Mouse (Mus musculus) liver, embryonic 12.5 days (tissue): ENCODE results near the gene Adgrb3. TPM values are rescaled to one million over a fixed set of nuclear protein-coding genes. Genes with fewer than 3 reads are reported as not detected.
"Not testable (repeated sequence)": the region's sequence is repeated elsewhere in the genome, so short reads cannot be mapped to it uniquely, and the experiment has no call there.

Experiments used
- ATAC-seq: fragments of 200-750 bp; cut with Nextera tagmentation; 2 replicates; pipeline ENCODE4 v1.8.0; 2017; ENCODE audit warnings: moderate number of reproducible peaks, mild to moderate bottlenecking, moderate library complexity
- H3K27ac ChIP-seq: fragments of 300-500 bp; sonication (generic); 2 replicates; pipeline ENCODE4 v1.5.1; 2016; ENCODE audit warnings: mild to moderate bottlenecking
- H3K27me3 ChIP-seq: fragments of 300-500 bp; sonication (generic); replicated peaks from 2 replicates; pipeline ENCODE4 v1.6.1; 2016; ENCODE audit warnings: mild to moderate bottlenecking, moderate library complexity
- H3K36me3 ChIP-seq: fragments of 300-500 bp; sonication (generic); 2 replicates; pipeline ENCODE4 v1.6.1; 2016; ENCODE audit warnings: mild to moderate bottlenecking, moderate library complexity
- H3K4me1 ChIP-seq: fragments of 300-500 bp; sonication (generic); 2 replicates; pipeline ENCODE4 v1.6.1; 2016
- H3K4me2 ChIP-seq: fragments of 300-500 bp; sonication (generic); 2 replicates; pipeline ENCODE4 v1.6.1; 2016; ENCODE audit warnings: mild to moderate bottlenecking, moderate library complexity
- H3K4me3 ChIP-seq: fragments of 300-500 bp; sonication (generic); 2 replicates; pipeline ENCODE4 v1.5.1; 2016; ENCODE audit warnings: mild to moderate bottlenecking, moderate library complexity
- H3K9ac ChIP-seq: fragments of 300-500 bp; sonication (generic); 2 replicates; pipeline ENCODE4 v1.6.1; 2016; ENCODE audit warnings: mild to moderate bottlenecking, moderate library complexity
- H3K9me3 ChIP-seq: fragments of 300-500 bp; sonication (generic); replicated peaks from 2 replicates; pipeline ENCODE4 v1.6.1; 2016; ENCODE audit warnings: mild to moderate bottlenecking, moderate library complexity
- WGBS: fragments of 180-500 bp; shearing (Covaris S2); methylation state at CpG from one replicate; pipeline ENCODE4 v1.1.7; 2016; ENCODE audit not compliant: insufficient replicate concordance; 5-methylcytosine and 5-hydroxymethylcytosine counted together
- polyA plus RNA-seq: library from polyadenylated mRNA; unstranded; fragments of >200 nt; fragmentation: Nextera tagmentation; extraction: Ambion mirVana; gene quantifications from 2 replicates; pipeline ENCODE4 v1.2.1, GENCODE M21; 2016

Adgrb3 gene
- polyA plus RNA-seq, 1 experiment from 2014 or later = 0.07 TPM

DNA sequence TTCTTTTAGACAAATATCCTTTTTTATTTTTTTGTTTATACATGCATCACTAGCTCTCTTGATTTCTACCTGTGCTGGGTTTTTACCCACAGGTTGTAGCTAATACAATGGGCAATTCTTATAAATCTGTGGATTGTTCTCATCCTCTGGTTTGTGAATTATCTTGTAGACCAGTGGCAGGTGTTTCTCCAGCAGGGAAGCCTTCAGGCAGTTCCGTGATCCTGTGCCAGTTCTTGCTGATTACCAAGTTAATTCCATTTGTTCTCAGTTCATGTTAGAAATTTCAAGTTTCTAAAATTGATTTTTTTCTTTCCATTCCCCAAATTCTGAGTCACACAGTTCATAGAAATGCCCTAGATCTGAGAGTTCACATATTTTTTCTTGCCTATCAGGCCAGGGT, 338.0 kb downstream of the Adgrb3 start:
- 38% methylated on average over 1 of the region's 1 CpGs for WGBS
- ATAC-seq = no peak

DNA sequence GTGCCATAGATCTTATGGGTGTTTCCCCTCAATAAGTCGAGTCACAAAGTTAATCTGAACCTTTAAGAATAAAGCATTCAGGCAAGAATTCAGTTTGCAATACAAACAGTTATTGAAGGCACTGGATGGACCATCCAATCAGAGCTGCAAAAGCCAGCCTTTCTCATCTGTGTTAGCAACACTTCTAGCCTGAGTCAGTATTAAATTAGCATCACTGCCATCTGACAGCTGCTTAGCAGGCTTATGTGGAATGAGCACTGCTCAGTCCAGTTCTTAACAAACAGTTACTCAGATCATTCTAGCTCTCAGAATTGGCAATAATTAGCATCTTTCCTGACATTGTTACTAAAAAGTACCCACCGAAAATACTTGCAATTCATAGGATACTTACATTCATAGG, 339.3 kb downstream of the Adgrb3 start:
- 37% methylated on average over 2 of the region's 2 CpGs for WGBS

More for the DNA sequence above, 338.0 kb downstream of the Adgrb3 start:
- Histone ChIP-seq H3K9ac (no peak overlapping the region), H3K9me3 (no peaks in the 10 kb centered on the region), H3K27me3 (no peaks in the 10 kb centered on the region), H3K4me1 (no peaks in the 10 kb centered on the region), H3K36me3 (no peaks in the 10 kb centered on the region), H3K4me3 (no peak overlapping the region), H3K4me2 (no peak overlapping the region), H3K27ac (no peak overlapping the region)

DNA sequence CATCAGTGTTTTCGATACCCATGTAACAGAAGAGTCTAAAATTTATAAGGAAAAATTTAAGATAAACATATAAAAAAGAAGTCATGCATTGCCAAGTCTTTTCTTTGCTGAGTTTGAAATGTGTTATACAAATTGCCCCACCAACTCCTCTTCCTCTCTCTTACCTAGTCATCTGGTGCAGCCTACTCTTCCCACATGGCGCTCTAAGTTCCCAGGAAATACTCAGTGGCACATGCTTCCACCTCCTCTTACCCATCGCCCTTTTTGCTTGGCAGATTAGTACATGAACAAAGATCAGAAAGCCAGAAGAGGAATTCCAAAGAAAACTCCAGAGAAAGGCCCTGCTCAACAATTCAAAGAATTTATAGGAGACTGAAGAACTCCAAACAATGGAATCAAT, 353.8 kb downstream of the Adgrb3 start:
- no peaks in the 10 kb centered on the region for H3K27me3 ChIP-seq
- H3K4me1 ChIP-seq = no peaks in the 10 kb centered on the region
- no peak overlapping the region for H3K4me2 ChIP-seq
- 63% methylated on average over 3 of the region's 3 CpGs for WGBS
- H3K4me3 ChIP-seq = no peak overlapping the region
- H3K27ac ChIP-seq = no peak overlapping the region
- ATAC-seq = no peak
- H3K36me3 ChIP-seq = no peaks in the 10 kb centered on the region
- no peak overlapping the region for H3K9ac ChIP-seq
- H3K9me3 ChIP-seq = no peaks in the 10 kb centered on the region

More for the DNA sequence above, 339.3 kb downstream of the Adgrb3 start:
- Histone ChIP-seq H3K4me1 (no peaks in the 10 kb centered on the region), H3K9me3 (no peaks in the 10 kb centered on the region), H3K36me3 (no peaks in the 10 kb centered on the region), H3K9ac (no peak overlapping the region), H3K27me3 (no peaks in the 10 kb centered on the region), H3K4me2 (no peak overlapping the region), H3K27ac (no peak overlapping the region), H3K4me3 (no peak overlapping the region)
- no peak for ATAC-seq

DNA sequence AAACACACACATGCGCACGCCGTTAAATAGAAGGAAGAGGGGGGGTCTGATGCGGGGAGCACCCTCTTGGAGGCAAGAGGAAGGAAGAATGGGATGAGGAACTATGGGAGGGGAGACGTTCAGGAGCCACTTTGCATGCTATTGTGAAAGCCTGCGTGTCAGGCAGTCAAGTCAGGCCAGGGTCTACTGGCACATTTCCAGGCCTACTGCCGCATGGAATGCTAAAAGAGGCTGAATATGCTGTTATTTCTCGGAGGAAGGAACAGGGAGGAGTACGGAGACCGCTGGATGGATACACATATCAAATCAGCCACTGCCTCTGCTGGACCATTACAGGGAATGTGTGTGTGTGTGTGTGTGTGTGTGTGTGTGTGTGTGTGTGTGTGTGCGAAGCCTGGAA, 355.0 kb downstream of the Adgrb3 start:
- Histone ChIP-seq H3K4me1 (no peaks in the 10 kb centered on the region), H3K9ac (no peak overlapping the region), H3K27me3 (no peaks in the 10 kb centered on the region), H3K4me2 (no peak overlapping the region), H3K4me3 (no peak overlapping the region), H3K36me3 (no peaks in the 10 kb centered on the region), H3K9me3 (no peaks in the 10 kb centered on the region), H3K27ac (no peak overlapping the region)
- 51% methylated on average over 9 of the region's 11 CpGs for WGBS
- ATAC-seq = no peak

DNA sequence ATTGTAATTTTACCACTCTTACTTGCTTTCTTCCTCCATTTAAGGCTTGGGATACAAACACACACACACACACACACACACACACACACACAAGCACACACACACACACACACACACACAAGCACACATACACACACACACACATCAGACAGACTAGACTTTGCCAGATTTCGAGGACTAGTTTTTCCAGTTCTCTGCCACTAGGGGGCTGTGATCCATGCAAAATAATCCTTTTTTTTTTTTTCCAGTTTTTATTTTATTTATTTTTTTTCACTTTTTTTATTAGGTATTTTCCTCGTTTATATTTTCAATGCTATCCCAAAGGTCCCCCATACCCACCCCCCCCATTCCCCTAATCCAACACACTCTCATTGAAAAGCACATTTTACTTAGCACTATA, 357.9 kb downstream of the Adgrb3 start:
- not testable (repeated sequence) for H3K9ac ChIP-seq, H3K4me3 ChIP-seq, ATAC-seq, H3K27me3 ChIP-seq, H3K9me3 ChIP-seq, H3K27ac ChIP-seq, H3K4me2 ChIP-seq, H3K36me3 ChIP-seq, H3K4me1 ChIP-seq
- 31% methylated on average over 2 of the region's 2 CpGs for WGBS

DNA sequence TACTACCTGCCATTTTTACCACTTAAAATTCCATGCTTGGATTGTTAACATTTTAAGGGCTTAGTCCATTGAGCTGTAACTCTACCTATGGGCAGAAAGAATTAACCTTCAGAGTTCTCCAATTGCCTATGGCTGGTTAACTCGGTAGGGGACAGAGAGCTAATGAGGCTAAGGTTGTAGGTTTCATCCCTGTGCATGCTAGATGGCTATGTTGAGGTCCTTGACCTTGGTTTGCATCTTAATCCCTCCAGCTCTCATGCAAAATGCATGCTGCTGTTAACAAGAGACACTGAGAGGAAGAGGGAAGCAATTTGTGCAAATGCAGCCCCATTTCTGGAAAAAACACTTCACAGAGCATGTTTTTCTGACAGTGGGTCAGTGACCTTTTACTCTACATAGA, 366.9 kb downstream of the Adgrb3 start:
- Histone ChIP-seq H3K4me3 (no peak overlapping the region), H3K27ac (no peak overlapping the region), H3K9ac (no peak overlapping the region), H3K9me3 (no peaks in the 10 kb centered on the region), H3K4me1 (no peaks in the 10 kb centered on the region), H3K4me2 (no peak overlapping the region), H3K36me3 (no peaks in the 10 kb centered on the region), H3K27me3 (no peaks in the 10 kb centered on the region)
- 36% methylated on average over 1 of the region's 1 CpGs for WGBS
- ATAC-seq = no peak

DNA sequence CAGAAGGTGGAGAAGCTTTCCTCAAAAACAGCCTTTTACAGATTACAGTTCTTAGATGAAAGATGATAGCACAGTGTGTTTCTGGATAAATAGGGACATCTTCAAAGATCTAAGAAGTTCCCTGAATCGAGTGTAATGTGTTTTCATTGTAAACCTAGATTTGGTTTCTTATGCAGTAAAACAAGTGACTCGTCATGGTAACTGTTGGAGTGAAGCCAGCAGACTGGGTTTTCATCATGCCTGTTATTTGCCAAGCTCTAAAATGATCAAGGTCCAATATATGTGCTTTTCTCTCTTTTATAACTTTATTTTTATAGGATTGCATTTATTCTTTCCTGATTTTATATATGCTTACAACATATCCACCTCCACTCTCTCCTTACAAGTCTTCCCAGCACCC, 394.0 kb downstream of the Adgrb3 start:
- 50% methylated on average over 2 of the region's 2 CpGs for WGBS
- Histone ChIP-seq H3K27me3 (no peaks in the 10 kb centered on the region), H3K4me3 (no peak overlapping the region), H3K9me3 (no peaks in the 10 kb centered on the region), H3K36me3 (no peaks in the 10 kb centered on the region), H3K4me1 (no peaks in the 10 kb centered on the region), H3K9ac (no peak overlapping the region), H3K4me2 (no peak overlapping the region), H3K27ac (no peak overlapping the region)
- no peak for ATAC-seq

DNA sequence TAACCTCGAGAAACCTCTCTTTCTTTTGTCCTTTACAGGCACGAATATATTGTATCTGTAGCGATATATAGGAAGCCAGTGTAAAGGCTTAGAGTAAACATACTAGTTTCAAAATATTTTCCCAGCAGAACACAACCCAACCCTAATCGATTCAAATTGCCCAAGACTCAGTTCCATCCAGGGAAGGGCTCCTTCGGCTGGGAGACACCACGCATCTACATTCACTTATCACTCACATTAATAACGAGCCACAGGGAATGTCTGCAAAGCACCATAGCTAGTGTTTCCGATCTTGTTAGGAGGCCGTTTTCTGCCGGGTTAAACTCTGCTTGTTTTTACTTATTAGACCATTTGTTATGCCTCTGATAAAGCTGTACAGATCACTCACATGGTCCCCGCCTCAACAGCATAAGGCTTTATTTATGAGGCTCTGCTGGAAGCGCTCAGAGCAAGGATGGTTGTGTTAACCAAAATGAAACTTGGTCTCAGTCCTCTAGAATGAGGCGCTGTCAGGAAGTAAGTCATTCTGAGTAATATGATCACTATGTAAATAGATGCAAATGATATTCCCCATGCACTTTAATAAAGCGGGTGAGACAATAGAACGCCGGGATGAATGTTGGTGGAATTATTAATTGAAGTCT, 399.2 kb downstream of the Adgrb3 start:
- H3K36me3 ChIP-seq = no peaks in the 10 kb centered on the region
- 65% methylated on average over 16 of the region's 16 CpGs for WGBS
- H3K4me1 ChIP-seq = no peaks in the 10 kb centered on the region
- no peak overlapping the region for H3K27ac ChIP-seq
- no peak overlapping the region for H3K4me2 ChIP-seq
- no peaks in the 10 kb centered on the region for H3K9me3 ChIP-seq
- H3K27me3 ChIP-seq = no peaks in the 10 kb centered on the region
- H3K4me3 ChIP-seq = no peak overlapping the region
- no peak for ATAC-seq
- no peak overlapping the region for H3K9ac ChIP-seq

DNA sequence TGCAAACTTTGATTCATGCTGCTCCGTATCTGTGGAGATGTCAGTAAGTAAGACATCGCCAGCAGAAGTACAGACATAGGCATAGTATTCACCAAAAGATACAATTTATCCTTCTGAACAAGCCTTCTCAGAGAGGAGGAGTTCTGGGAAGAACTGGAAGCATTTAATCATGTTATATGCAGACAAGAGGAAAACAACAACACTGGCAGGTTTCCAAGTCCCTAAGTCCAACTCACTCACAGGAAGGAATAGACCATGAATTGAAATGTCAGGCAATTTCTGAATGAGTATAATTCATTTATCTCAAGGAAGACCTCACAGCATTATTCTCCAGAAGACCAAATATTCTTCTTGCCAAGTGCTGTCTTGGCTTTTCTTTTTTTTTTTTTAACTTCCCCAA, 408.8 kb downstream of the Adgrb3 start:
- Histone ChIP-seq H3K9ac (no peak overlapping the region), H3K27me3 (no peaks in the 10 kb centered on the region), H3K27ac (no peak overlapping the region), H3K9me3 (no peaks in the 10 kb centered on the region), H3K4me2 (no peak overlapping the region), H3K4me1 (no peaks in the 10 kb centered on the region), H3K4me3 (no peak overlapping the region), H3K36me3 (no peaks in the 10 kb centered on the region)
- 62% methylated on average over 2 of the region's 2 CpGs for WGBS
- ATAC-seq = no peak

DNA sequence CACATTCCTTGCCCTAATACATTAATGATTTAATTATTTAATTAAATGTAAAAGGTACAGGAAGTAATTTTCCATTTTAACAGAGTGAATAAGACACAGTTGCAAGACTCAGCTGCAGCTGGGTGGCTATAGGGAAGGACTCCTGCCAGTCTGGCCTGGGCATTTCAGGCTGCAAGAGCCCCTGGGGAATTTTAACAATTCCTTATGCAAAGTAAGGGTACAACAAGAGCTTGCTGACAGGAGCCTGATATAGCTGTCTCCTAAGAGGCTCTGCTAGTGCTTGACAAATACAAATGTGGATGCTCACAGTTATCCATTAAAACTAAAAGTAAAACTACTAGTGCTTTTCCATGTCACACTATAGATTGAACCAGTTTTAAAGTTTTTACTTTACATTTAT, 410.1 kb downstream of the Adgrb3 start:
- no peak for ATAC-seq

DNA sequence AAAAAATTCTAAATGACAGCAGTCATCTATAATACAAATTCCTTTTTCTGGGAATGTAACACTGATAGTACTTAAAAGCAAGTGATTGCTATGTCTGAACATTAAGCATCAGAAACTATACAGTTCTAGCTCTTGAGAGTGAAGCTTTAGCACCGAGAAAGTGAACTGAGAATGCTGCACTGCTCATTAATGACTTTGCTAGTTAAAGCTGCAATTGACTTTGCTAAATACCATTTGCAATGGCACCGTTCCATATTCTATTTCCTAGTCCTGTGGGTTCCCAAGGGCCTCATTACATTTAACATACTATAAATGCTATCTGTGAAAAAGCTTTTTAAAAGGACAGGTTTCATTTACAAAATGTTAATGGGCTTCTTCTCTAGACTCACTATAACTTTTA, 414.4 kb downstream of the Adgrb3 start:
- Histone ChIP-seq H3K27me3 (no peaks in the 10 kb centered on the region), H3K4me3 (no peak overlapping the region), H3K4me1 (no peaks in the 10 kb centered on the region), H3K9ac (no peak overlapping the region), H3K36me3 (no peaks in the 10 kb centered on the region), H3K9me3 (0 out of 2 replicates have a peak, but pooled peaks cover 3% of the 10 kb centered on the region), H3K27ac (no peak overlapping the region), H3K4me2 (no peak overlapping the region)
- no peak for ATAC-seq
- 65% methylated on average over 2 of the region's 2 CpGs for WGBS

More for the DNA sequence above, 410.1 kb downstream of the Adgrb3 start:
- Histone ChIP-seq H3K4me3 (no peak overlapping the region), H3K9ac (no peak overlapping the region), H3K27ac (no peak overlapping the region), H3K27me3 (no peaks in the 10 kb centered on the region), H3K4me2 (no peak overlapping the region), H3K9me3 (no peaks in the 10 kb centered on the region), H3K36me3 (no peaks in the 10 kb centered on the region), H3K4me1 (no peaks in the 10 kb centered on the region)

DNA sequence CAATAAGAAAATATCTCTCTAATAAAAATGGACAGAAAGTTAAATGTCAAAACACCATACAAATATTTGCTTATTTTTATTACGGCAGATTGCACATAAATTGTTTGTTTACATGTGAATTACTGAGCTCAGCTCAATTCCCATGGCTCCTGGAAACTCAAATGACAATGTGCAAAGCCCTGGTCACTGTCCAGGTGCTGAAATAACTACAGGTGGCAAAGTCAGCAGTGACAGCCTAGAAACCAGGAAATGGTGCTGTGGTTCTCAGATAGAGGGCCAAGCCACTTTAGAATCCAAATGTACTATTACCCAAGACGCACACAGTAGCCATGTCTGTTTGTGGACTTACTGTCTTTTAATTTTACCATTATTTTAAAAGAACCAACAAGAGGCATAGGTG, 465.3 kb downstream of the Adgrb3 start:
- H3K9me3 ChIP-seq = no peaks in the 10 kb centered on the region
- no peak overlapping the region for H3K4me2 ChIP-seq
- 64% methylated on average over 2 of the region's 2 CpGs for WGBS
- no peaks in the 10 kb centered on the region for H3K36me3 ChIP-seq
- no peak overlapping the region for H3K9ac ChIP-seq
- no peak for ATAC-seq
- H3K27ac ChIP-seq = no peak overlapping the region
- no peaks in the 10 kb centered on the region for H3K27me3 ChIP-seq
- H3K4me1 ChIP-seq = no peaks in the 10 kb centered on the region
- no peak overlapping the region for H3K4me3 ChIP-seq

DNA sequence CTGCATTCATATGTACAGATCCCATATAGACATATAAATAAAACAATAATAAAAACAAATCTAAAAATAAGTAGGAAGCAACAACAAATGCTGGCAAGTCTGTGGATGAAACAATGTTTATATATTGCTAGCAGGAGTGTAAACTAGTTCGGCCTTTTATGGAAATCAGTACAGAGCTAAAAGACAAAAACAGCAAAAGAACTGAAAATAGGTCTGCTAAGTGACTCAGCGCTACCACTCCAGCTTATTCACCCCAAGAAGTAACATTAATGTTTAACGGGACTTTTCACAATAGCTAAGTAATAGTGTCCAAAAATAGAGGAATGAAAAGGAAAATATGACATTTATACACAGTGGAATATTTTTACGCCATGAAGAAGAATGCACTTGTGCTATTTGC, 471.0 kb downstream of the Adgrb3 start:
- no peak overlapping the region for H3K4me2 ChIP-seq
- no peaks in the 10 kb centered on the region for H3K27me3 ChIP-seq
- peaks cover 4% of the 10 kb centered on the region; the same call in 1 of the 2 replicates for H3K9me3 ChIP-seq
- H3K36me3 ChIP-seq = no peaks in the 10 kb centered on the region
- H3K27ac ChIP-seq = no peak overlapping the region
- ATAC-seq = no peak
- no peaks in the 10 kb centered on the region for H3K4me1 ChIP-seq
- H3K4me3 ChIP-seq = no peak overlapping the region
- WGBS = 72% methylated on average over 4 of the region's 4 CpGs
- no peak overlapping the region for H3K9ac ChIP-seq
